Mouse (Mus musculus): Measurements from ENCODE around the gene Aldoart1.

Gene Aldoart1

DNA sequence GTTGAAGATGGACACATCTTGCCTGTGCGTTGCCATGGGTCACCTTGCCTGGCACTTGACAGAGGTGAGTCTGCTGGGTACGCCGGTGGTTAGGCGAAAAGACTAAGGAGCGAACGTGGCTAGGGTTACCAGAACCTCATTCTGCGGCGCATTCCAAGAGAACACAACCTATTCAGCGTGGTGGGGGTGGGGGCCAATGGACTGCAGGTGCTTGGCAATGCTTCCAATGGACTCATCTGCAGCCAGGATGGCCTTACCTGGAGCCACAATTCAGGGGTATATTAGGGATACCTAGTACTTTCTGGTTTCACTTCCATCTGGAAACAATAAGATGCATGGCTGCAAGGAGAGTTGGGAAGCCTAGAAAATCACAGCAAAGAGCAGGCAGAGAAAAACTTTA lies at the start of gene Aldoart1:
Gene Aldoart1, minus strand, starts transcription at position 101 of the 400 bp plus-strand sequence.
- DNase-seq = no peak

DNA sequence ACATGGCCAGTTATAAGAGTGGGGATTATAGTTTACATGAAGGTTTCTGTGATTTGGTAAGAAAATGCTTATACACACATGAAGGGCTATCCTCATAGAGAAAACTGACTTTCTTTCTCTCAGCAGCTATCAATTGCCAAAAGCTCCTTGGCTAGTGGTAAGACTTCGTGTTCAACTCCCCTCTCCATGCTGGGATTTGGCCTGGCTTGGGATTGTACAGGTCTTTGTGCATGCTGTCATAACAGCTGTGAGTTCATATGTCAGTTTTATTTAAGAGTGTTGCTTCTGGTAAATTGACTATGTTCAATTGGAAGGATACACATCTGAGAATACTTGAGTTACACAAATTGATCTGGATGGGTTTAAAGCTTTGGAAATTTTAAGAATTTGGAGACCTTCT lies 49.1 kb upstream of the Aldoart1 start:
- DNase-seq = peak; percentile 9 to 18

DNA sequence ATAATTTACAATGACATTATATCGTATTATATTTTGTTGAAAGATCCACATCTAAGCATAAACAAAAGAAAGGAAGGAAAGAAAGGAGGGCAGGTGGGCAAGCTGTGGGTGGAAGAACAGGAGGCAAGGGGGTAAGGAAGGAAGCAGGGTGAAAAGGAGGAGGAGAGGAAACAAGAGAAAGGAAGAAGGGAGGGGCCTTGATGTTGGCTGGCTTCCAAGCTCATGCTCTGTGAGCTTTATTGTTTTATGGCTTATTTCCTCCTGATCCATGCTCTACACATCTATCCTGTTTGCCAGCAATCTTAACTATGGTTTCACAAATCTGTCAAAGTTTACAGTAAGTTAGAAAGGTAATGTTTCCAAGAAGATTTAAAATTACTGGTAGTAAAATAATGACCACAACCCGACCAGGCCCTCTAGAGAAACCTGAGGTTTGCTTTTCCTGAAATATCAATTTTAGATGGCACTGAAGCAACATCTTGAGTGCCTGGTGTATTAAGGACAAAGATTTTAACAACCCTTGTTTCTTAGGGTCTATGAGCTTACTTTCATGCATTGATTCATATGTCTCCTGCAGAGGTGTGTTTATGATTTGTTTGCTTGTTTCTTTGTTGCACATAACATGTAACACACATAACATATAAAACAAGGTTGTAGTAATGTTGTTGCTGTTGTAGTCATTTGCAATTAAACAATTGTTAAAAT lies 13.1 kb upstream of the Aldoart1 start:
- no peak for DNase-seq

DNA sequence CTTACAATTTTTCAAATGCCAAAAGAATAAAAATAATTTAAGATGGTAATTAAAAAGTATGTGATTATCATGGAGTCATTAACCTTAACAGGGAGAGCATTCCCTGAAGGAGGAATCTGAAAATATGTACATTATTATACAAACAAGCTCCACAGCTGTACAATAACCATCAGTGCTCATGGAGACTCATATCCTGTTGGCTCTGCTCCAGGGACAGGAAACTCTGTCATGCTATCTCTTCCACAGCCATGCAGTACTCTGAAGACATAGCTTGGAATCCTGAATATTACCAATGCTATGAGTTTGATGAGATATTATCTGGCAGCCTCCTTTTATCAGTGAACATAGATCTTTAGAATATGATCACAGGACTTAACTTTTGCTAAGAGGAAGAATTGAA lies 8.2 kb downstream of the Aldoart1 start:
- no peak for DNase-seq

DNA sequence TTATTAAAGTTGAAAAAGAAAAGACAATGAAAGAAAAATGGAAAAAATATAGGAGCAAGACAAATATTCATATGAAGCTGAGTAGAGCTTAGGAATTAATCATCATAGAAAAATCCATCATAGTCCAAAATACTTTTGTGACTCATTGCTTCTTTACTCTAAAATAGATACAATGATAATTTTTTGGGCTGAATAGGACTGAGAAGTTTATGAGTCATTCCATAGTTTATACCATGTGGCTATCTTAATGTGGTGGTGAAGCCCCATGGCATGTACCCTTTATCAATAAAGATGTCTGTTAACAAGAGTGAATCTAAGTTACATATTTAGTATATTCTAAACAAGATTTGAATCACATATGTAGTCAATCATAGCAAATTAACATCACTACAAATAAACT lies 9.4 kb downstream of the Aldoart1 start:
- no peak for DNase-seq

DNA sequence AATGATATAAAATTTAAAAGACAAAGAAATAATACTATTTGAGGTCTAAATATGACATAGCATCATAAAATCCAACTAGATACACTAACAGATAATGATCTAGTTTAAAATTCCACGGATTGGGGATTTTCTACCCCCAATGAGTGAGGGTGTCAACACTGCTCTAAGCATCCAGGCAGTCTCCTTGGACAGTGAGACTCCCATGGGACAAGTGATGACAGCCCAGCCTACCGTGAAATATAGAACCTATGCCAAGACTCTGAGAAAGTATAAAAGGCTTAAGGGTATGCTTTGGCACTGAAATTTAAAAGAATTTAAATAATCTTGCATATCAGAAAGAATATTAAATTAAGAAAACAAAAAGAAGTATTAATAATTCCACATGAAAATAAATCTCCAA lies 16.0 kb downstream of the Aldoart1 start:
- no peak for DNase-seq

DNA sequence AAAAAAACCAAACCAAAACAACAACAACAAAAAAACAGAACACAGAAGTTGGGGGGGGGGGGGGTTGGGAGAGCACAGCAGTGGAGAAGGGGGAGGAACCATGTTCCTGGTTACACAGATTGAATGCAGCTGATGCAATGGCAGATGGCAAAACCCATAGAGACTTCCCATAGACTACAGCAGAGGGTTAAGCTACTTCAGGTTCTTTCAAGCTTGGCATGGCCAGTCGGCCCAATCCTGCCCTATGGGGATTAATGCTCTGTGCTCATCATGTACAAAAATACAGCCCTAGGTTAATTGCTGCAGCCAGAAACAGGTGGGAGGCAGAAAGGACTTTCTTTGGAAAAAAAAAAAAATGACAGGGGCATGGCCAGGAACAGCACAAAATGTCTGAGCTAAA lies 17.0 kb downstream of the Aldoart1 start:
- no peak for DNase-seq

DNA sequence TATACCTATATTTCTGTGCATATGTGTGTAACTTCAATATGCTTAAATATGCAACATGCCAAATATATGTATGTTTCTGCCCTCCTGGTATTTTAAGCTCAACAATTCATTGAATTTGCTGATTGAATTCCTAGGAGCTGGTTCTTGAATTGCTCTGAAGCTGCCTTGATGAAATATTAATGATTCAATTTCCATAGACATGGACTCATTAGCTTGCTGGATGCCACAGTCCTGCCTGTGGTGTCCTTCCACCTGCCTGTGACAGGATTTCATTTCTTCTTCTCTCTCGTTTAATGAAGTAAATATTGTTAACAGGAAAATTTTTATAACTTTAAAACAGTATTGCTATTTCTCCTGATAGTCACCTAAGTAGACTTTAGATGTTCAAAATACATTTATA lies 51.6 kb downstream of the Aldoart1 start:
- DNase-seq = no peak

Measured in cerebellum, adult 18-20 months (tissue).